Mouse (Mus musculus) lung, postnatal 0 days (tissue): ENCODE data around the gene Lsm14a. TPM values are rescaled to one million over a fixed set of nuclear protein-coding genes. Genes with fewer than 3 reads are reported as not detected.
"Not testable (repeated sequence)": the region's sequence is repeated elsewhere in the genome, so short reads cannot be mapped to it uniquely, and the experiment has no call there.

Experiments used
- ATAC-seq: fragments of 200-750 bp; cut with Nextera tagmentation; 2 replicates; pipeline ENCODE4 v1.8.0; 2017; ENCODE audit warnings: moderate library complexity
- DNase-seq: peaks from one replicate; pipeline ENCODE4 v3.0.0-alpha.2; 2016; ENCODE audit warnings: low spot score
- H3K27ac ChIP-seq: fragments of 300-500 bp; sonication (generic); 2 replicates; pipeline ENCODE4 v1.5.1; 2014; ENCODE audit warnings: antibody characterized with exemption, mild to moderate bottlenecking, low read length, mixed read lengths
- H3K27me3 ChIP-seq: fragments of 300-500 bp; sonication (generic); replicated peaks from 2 replicates; pipeline ENCODE4 v1.6.1; 2014; ENCODE audit warnings: low read length, mixed read lengths; ENCODE audit not compliant: insufficient read depth
- H3K36me3 ChIP-seq: fragments of 300-500 bp; sonication (generic); 2 replicates; pipeline ENCODE4 v1.6.1; 2014; ENCODE audit warnings: low read length, mixed read lengths; ENCODE audit not compliant: insufficient read depth
- H3K4me1 ChIP-seq: fragments of 300-500 bp; sonication (generic); 2 replicates; pipeline ENCODE4 v1.6.1; 2014; ENCODE audit warnings: antibody characterized with exemption, low read depth, low read length, mixed read lengths; ENCODE audit not compliant: insufficient read depth
- H3K4me2 ChIP-seq: fragments of 300-500 bp; sonication (generic); replicated peaks from 2 replicates; pipeline ENCODE4 v1.6.1; 2014; ENCODE audit warnings: low read depth, mild to moderate bottlenecking, low read length, moderate library complexity, mixed read lengths
- H3K4me3 ChIP-seq: fragments of 300-500 bp; sonication (generic); 2 replicates; pipeline ENCODE4 v1.5.1; 2014; ENCODE audit warnings: low read depth, low read length
- H3K9ac ChIP-seq: fragments of 300-500 bp; sonication (generic); replicated peaks from 2 replicates; pipeline ENCODE4 v1.6.1; 2014; ENCODE audit warnings: low read depth, mild to moderate bottlenecking
- H3K9me3 ChIP-seq: fragments of 300-500 bp; sonication (generic); 2 replicates; pipeline ENCODE4 v1.6.1; 2016; ENCODE audit warnings: low read length, mixed read lengths
- CTCF ChIP-seq: IDR thresholded peaks from 2 replicates; pipeline ENCODE4 v1.5.1; 2016; ENCODE audit warnings: antibody characterized with exemption, mild to moderate bottlenecking
- EP300 ChIP-seq: IDR thresholded peaks from 2 replicates; pipeline ENCODE4 v1.6.1; 2016; ENCODE audit warnings: antibody characterized with exemption, mild to moderate bottlenecking, control low read depth
- WGBS: fragments of 180-500 bp; shearing (Covaris S2); extraction: QIAGEN DNeasy Blood & Tissue Kit; methylation state at CpG from one replicate; pipeline ENCODE4 v1.1.7; 2014; 5-methylcytosine and 5-hydroxymethylcytosine counted together
- polyA plus RNA-seq: library from polyadenylated mRNA; unstranded; fragments of >200 nt; fragmentation: Nextera tagmentation; extraction: Ambion mirVana; gene quantifications from 2 replicates; pipeline ENCODE4 v1.2.1, GENCODE M21; 2015

The Lsm14a gene
- polyA plus RNA-seq, 1 experiment from 2014 or later = 76.1 TPM

GRCm38 (mm10) chr7:34338445-34339163 lies 54.5 kb downstream of the Lsm14a start:
- ATAC-seq = no peak
- H3K4me1 ChIP-seq = no peaks in the 10 kb centered on the region; the same call in 1 of the 2 replicates
- TF ChIP-seq CTCF (no peak), EP300 (no peak)
- H3K9me3 ChIP-seq = no peaks in the 10 kb centered on the region
- peaks cover 9% of the 10 kb centered on the region; the same call in 1 of the 2 replicates for H3K36me3 ChIP-seq
- no peaks in the 10 kb centered on the region for H3K27me3 ChIP-seq
- H3K9ac ChIP-seq = no peak overlapping the region
- DNase-seq = no peak
- no peak overlapping the region for H3K4me3 ChIP-seq
- H3K4me2 ChIP-seq = no peak overlapping the region
- 59% methylated on average over 9 of the region's 9 CpGs for WGBS
- no peak overlapping the region for H3K27ac ChIP-seq

- TF ChIP-seq CTCF = no peak
- no peak for TF ChIP-seq EP300
- H3K4me2 ChIP-seq = no peak overlapping the region
- no peaks in the 10 kb centered on the region; the same call in 1 of the 2 replicates for H3K4me1 ChIP-seq
- no peak overlapping the region for H3K27ac ChIP-seq
- no peaks in the 10 kb centered on the region for H3K27me3 ChIP-seq
- no peaks in the 10 kb centered on the region; the same call in 1 of the 2 replicates for H3K36me3 ChIP-seq
- 84% methylated on average over 2 of the region's 2 CpGs for WGBS
- ATAC-seq (no peak), DNase-seq (no peak)
- H3K9me3 ChIP-seq = no peaks in the 10 kb centered on the region
- H3K4me3 ChIP-seq = no peak overlapping the region
- no peak overlapping the region for H3K9ac ChIP-seq
These were observed 55.8 kb downstream of the Lsm14a start for GRCm38 (mm10) chr7:34337268-34337667.

GRCm38 (mm10) chr7:34336545-34336944 lies 56.6 kb downstream of the Lsm14a start:
- not testable (repeated sequence) for DNase-seq, ATAC-seq, H3K27ac ChIP-seq, H3K4me3 ChIP-seq, H3K4me2 ChIP-seq, H3K36me3 ChIP-seq, H3K4me1 ChIP-seq, H3K27me3 ChIP-seq, H3K9ac ChIP-seq, H3K9me3 ChIP-seq
- TF ChIP-seq CTCF = peak; percentile 54
- 95% methylated on average over 1 of the region's 1 CpGs for WGBS

- H3K4me1 ChIP-seq = no peaks in the 10 kb centered on the region
These were observed 65.6 kb downstream of the Lsm14a start for GRCm38 (mm10) chr7:34327493-34327892.

GRCm38 (mm10) chr7:34324857-34325256 lies 68.3 kb downstream of the Lsm14a start:
- Histone ChIP-seq H3K9me3 (no peaks in the 10 kb centered on the region), H3K4me1 (no peaks in the 10 kb centered on the region), H3K9ac (no peak overlapping the region), H3K4me3 (no peak overlapping the region), H3K36me3 (no peaks in the 10 kb centered on the region), H3K27me3 (no peaks in the 10 kb centered on the region), H3K27ac (no peak overlapping the region), H3K4me2 (no peak overlapping the region)
- ATAC-seq (no peak), DNase-seq (no peak)
- TF ChIP-seq EP300 (no peak), CTCF (no peak)
- 79% methylated on average over 1 of the region's 1 CpGs for WGBS

More at GRCm38 (mm10) chr7:34327493-34327892, 65.6 kb downstream of the Lsm14a start:
- Histone ChIP-seq H3K27ac (no peak overlapping the region), H3K4me2 (no peak overlapping the region), H3K4me3 (no peak overlapping the region), H3K9ac (no peak overlapping the region), H3K27me3 (no peaks in the 10 kb centered on the region), H3K9me3 (no peaks in the 10 kb centered on the region), H3K36me3 (no peaks in the 10 kb centered on the region)
- ATAC-seq (peak; percentile 70), DNase-seq (peak; percentile 53)
- 29% methylated on average over 3 of the region's 3 CpGs for WGBS
- no peak for TF ChIP-seq EP300
- TF ChIP-seq CTCF = no peak

- no peaks in the 10 kb centered on the region for H3K27me3 ChIP-seq
- H3K36me3 ChIP-seq = no peaks in the 10 kb centered on the region
- no peak overlapping the region for H3K4me2 ChIP-seq
- no peak overlapping the region for H3K27ac ChIP-seq
- WGBS = 96% methylated on average over 2 of the region's 2 CpGs
- ATAC-seq (no peak), DNase-seq (no peak)
- H3K4me1 ChIP-seq = no peaks in the 10 kb centered on the region
- H3K4me3 ChIP-seq = no peak overlapping the region
- peak; percentile 19 for TF ChIP-seq CTCF
- TF ChIP-seq EP300 = no peak
- no peak overlapping the region for H3K9ac ChIP-seq
- no peaks in the 10 kb centered on the region for H3K9me3 ChIP-seq
These were observed 69.1 kb downstream of the Lsm14a start for GRCm38 (mm10) chr7:34324005-34324404.
